Mouse (Mus musculus) 416B (cell line): ENCODE data around the gene Nkx2-3.

Source experiments
- DNase-seq: peaks from one replicate; pipeline ENCODE4 v3.0.0; 2011; ENCODE audit warnings: low read depth

Gene Nkx2-3

GRCm38 (mm10) chr19:43612051-43612450 is at the start of gene Nkx2-3:
Gene Nkx2-3 (plus strand): TSS chr19:43612325.
- DNase-seq, result no peak

DNA sequence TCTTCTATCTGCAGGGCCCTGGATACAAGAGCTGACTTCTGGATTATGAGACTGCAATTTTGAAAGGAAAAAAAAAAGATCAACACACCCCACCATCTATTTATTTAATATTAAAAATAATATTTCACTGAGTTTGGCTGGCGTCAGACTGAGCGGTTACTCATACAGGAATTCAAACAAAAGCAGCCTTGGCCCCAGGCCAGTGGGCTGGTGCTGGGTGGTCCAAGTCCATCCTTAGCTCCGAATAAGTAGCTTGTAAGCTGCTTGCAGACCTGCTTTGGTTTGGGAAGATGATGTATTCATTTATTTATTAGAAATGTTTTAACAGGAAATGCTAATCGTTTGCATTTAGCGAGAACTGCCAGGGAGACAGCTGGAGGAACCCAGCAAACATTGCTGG is 49.0 kb upstream of the Nkx2-3 start:
- no peak for DNase-seq

- peak; percentile 29 for DNase-seq
Observed at GRCm38 (mm10) chr19:43568298-43568697, 43.8 kb upstream of the Nkx2-3 start.

- no peak for DNase-seq
Observed at GRCm38 (mm10) chr19:43569133-43569532, 43.0 kb upstream of the Nkx2-3 start.

- DNase-seq, result peak; percentile 61
Observed at GRCm38 (mm10) chr19:43570831-43571790, 41.0 kb upstream of the Nkx2-3 start.

DNA sequence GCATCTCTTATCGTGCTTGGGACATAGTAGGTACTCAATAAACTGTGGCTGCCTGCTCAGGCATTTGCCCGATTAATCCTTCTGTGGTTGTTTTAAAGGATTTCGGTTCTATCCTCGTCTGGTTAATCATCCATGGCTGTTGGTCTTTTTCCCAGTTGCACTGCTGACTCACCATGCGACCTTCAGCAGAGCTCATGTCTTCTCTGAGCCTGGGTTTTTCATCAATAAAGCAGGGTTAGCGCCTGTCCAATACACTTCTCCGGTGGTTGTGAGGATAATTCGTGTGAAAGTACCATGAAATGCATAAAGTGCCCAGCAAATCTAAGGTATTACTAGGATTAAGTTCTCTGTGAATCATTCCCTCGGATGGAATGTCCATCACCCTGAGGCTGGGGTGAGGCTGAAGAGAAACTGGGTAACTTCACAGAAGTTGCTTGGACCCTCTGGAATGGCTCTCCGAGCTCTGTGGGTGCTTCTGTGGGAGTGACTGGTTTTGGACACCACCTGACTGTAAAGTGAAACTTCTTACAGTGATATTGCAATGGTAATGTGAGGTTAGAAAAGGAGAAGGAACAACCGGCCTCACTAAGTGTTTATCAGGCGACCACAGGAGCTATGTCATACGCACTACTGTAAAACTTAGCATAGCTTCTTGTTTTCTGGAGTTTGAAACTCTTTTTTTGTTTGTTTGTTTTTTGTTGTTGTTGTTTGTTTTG is 32.9 kb upstream of the Nkx2-3 start:
- DNase-seq, result peak; percentile 35

- no peak for DNase-seq
Observed at GRCm38 (mm10) chr19:43581185-43581584, 30.9 kb upstream of the Nkx2-3 start.

- no peak for DNase-seq
Observed at GRCm38 (mm10) chr19:43583192-43583591, 28.9 kb upstream of the Nkx2-3 start.

DNA sequence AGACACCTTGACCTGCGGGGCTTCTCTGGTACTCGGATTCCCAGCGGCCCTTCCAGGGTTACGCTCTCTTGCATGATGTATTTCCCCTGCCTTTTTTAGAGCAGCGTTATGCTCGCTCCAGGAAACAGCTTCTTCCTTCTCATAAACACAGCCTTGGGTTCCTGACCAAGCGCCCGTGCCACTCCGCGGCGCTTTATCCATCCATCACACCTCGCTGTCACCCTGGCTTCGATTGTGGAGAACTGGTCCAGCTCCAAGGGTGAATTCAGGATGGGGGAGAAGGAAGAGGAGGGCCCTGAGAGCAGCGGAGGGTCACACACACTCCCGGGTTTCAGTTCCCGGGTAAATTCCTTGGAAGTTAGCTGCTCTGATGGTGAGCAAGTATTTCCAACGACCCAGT is 28.5 kb upstream of the Nkx2-3 start:
- no peak for DNase-seq

DNA sequence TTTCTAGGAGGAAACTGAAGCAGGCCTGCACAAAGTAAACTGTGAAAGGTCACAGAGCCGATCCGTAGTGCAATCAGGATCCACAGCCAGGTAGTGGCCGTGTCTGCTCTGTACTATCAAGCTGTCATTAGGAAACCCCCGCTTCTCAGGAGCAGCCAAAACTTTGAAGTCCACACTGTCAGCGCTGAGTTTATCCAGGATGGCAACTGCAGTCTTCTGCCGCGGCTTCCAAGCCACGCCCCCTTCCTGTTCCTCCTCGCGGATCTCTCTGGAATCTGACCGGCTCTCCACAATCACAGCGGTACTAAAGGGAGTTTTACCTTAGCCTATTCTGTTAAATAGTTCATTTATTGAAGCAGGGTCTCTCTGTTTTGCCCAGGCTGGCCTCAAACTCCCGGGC is 27.3 kb upstream of the Nkx2-3 start:
- no peak for DNase-seq

DNA sequence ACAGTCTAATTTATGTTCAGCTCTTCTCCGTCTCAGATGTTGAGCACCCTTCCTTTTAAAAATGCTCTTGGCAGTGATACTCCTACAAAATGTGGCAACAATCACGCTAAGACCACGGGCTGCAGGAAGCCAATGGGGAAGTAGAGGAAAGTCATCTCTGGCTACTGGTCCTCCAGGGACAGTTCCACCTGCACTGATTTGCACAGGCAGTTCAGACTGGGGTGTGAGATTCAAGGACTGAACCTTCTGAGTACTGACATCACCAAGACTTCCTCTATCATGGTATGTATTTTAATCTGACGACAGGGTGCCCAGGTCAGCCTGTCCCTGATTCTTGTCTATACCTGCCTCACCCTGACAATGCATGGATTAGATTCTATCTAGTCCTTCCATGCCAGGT is 20.1 kb upstream of the Nkx2-3 start:
- no peak for DNase-seq

- DNase-seq, result no peak
Observed at GRCm38 (mm10) chr19:43596981-43597380, 15.1 kb upstream of the Nkx2-3 start.

GRCm38 (mm10) chr19:43598741-43599660 is 13.1 kb upstream of the Nkx2-3 start:
- DNase-seq, result no peak

GRCm38 (mm10) chr19:43599776-43600544 is 12.2 kb upstream of the Nkx2-3 start:
- no peak for DNase-seq

- DNase-seq, result no peak
Observed at GRCm38 (mm10) chr19:43600545-43601331, 11.4 kb upstream of the Nkx2-3 start.

GRCm38 (mm10) chr19:43601440-43601839 is 10.7 kb upstream of the Nkx2-3 start:
- no peak for DNase-seq

GRCm38 (mm10) chr19:43601996-43602590 is 10.0 kb upstream of the Nkx2-3 start:
- no peak for DNase-seq

DNA sequence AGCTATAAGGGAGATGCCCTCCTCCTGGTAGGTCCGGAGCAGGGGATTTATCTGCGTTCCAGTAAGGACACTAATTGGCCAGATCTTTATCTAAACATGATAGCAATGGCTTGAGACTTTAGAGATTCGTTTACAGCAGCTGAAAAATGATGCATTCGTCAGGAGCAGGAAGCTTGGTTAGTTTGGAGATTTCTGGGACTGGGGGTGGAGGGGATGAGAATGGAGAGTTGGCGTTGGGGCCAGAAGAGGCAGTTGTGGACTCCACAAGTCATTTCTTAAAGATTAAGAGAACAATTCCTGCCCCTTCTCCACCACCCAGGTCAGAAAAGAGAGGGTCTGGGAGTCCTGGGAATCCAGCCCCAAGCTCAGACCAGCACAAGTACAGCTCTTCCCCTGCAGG is 8.6 kb upstream of the Nkx2-3 start:
- no peak for DNase-seq

DNA sequence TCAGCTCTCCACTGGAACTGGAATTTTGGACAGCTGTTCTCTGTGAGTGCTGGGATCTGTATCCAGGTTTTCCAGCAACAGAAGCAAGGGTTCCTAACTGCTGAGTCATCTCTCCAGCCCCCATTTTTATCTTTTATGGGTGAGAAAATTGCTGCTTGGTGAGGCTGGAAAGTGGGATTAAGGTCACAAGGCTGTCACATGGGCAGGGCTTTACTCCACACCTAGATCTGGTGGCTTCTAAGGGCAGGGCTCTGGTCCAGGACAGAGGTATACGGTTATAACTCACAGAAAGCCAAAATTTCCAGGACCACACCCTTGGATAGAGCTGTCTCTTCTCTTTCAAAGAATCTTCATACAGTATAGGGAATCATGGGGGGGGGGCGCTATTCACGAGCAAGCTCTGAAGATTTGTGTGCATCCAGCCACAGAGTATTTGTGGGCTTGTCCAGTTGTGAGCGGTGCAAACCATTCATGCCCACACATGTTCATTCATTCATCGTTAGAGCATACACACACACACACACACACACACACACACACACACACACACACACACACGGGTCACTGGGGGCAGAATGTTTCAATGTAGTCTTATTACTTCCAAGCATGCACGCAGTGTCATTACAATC is 7.5 kb upstream of the Nkx2-3 start:
- DNase-seq, result no peak
